Mouse (Mus musculus) cerebellum, adult 11 months (tissue): Measurements from ENCODE around the gene Kcna3.

Experiments
- DNase-seq: peaks from one replicate; pipeline ENCODE4 v3.0.0; 2022

Kcna3 gene

GRCm38 (mm10) chr3:107035521-107036457, at the start of gene Kcna3:
Gene Kcna3, plus strand, starts transcription at chr3:107036169.
- DNase-seq, result peak; percentile 49

GRCm38 (mm10) chr3:106991334-106991733, 44.6 kb upstream of the Kcna3 start:
- DNase-seq, result no peak

- DNase-seq, result no peak
Observed at GRCm38 (mm10) chr3:106995347-106995746, 40.6 kb upstream of the Kcna3 start.

- no peak for DNase-seq
Observed at GRCm38 (mm10) chr3:106996186-106996585, 39.8 kb upstream of the Kcna3 start.

- no peak for DNase-seq
Observed at GRCm38 (mm10) chr3:106998370-106998769, 37.6 kb upstream of the Kcna3 start.

GRCm38 (mm10) chr3:107000165-107000564, 35.8 kb upstream of the Kcna3 start:
- no peak for DNase-seq

- DNase-seq, result no peak
Observed at GRCm38 (mm10) chr3:107002249-107003123, 33.5 kb upstream of the Kcna3 start.

GRCm38 (mm10) chr3:107009329-107010076, 26.5 kb upstream of the Kcna3 start:
- no peak for DNase-seq

GRCm38 (mm10) chr3:107018286-107018685, 17.7 kb upstream of the Kcna3 start:
- no peak for DNase-seq

GRCm38 (mm10) chr3:107031547-107031946, 4.4 kb upstream of the Kcna3 start:
- no peak for DNase-seq

- no peak for DNase-seq
Observed at GRCm38 (mm10) chr3:107034776-107035175, 1.2 kb upstream of the Kcna3 start.

GRCm38 (mm10) chr3:107036458-107037039, 580 bp downstream of the Kcna3 start:
- peak; percentile 9 for DNase-seq

GRCm38 (mm10) chr3:107037105-107037504, 1.1 kb downstream of the Kcna3 start:
- peak; percentile 10 for DNase-seq

- no peak for DNase-seq
Observed at GRCm38 (mm10) chr3:107037536-107038155, 1.7 kb downstream of the Kcna3 start.

- DNase-seq, result no peak
Observed at GRCm38 (mm10) chr3:107038156-107038536, 2.2 kb downstream of the Kcna3 start.

GRCm38 (mm10) chr3:107038661-107039223, 2.8 kb downstream of the Kcna3 start:
- DNase-seq, result no peak

GRCm38 (mm10) chr3:107039306-107039705, 3.3 kb downstream of the Kcna3 start:
- no peak for DNase-seq

GRCm38 (mm10) chr3:107040408-107040807, 4.4 kb downstream of the Kcna3 start:
- DNase-seq, result no peak

- no peak for DNase-seq
Observed at GRCm38 (mm10) chr3:107041718-107042117, 5.7 kb downstream of the Kcna3 start.

GRCm38 (mm10) chr3:107061468-107061867, 25.5 kb downstream of the Kcna3 start:
- DNase-seq, result no peak

GRCm38 (mm10) chr3:107062771-107063170, 26.8 kb downstream of the Kcna3 start:
- no peak for DNase-seq
